Mouse (Mus musculus) olfactory bulb, adult 2 months (tissue): ENCODE data around the gene Cradd. TPM values are rescaled to one million over a fixed set of nuclear protein-coding genes. Genes with fewer than 3 reads are reported as not detected.

Source experiments
- H3K27ac ChIP-seq: fragments of 200-500 bp; 2 replicates; pipeline ENCODE4 v1.5.1; 2012; ENCODE audit warnings: low read depth, low read length; ENCODE audit not compliant: insufficient read depth
- H3K4me1 ChIP-seq: fragments of 200-500 bp; 2 replicates; pipeline ENCODE4 v1.6.1; 2012; ENCODE audit warnings: low read length; ENCODE audit not compliant: control insufficient read depth, insufficient read depth
- H3K4me3 ChIP-seq: fragments of 200-500 bp; 2 replicates; pipeline ENCODE4 v1.5.1; 2012; ENCODE audit warnings: mild to moderate bottlenecking, low read depth, low read length, moderate library complexity; ENCODE audit not compliant: insufficient read depth
- CTCF ChIP-seq: fragments of 200-500 bp; IDR thresholded peaks from 2 replicates; pipeline ENCODE4 v1.5.1; 2012; ENCODE audit warnings: low read depth, mild to moderate bottlenecking, low read length, moderate library complexity; ENCODE audit not compliant: insufficient read depth
- POLR2A ChIP-seq: fragments of 200-500 bp; IDR thresholded peaks from 2 replicates; pipeline ENCODE4 v1.6.1; 2012; ENCODE audit warnings: mild to moderate bottlenecking, low read depth, low read length, moderate library complexity; ENCODE audit not compliant: insufficient read depth
- WGBS: fragments of 180-500 bp; shearing (Covaris S2); methylation state at CpG from one replicate; pipeline ENCODE4 v1.1.7; 2018; 5-methylcytosine and 5-hydroxymethylcytosine counted together
- polyA plus RNA-seq: library from polyadenylated mRNA; stranded (reverse); fragments of >200 nt; gene quantifications from 2 replicates; pipeline ENCODE4 v1.2.4, GENCODE M21; 2012; ENCODE audit warnings: low replicate concordance; ENCODE audit not compliant: missing spikeins, insufficient read depth, insufficient read length

Gene Cradd
- polyA plus RNA-seq, 1 experiment, result not detected

DNA sequence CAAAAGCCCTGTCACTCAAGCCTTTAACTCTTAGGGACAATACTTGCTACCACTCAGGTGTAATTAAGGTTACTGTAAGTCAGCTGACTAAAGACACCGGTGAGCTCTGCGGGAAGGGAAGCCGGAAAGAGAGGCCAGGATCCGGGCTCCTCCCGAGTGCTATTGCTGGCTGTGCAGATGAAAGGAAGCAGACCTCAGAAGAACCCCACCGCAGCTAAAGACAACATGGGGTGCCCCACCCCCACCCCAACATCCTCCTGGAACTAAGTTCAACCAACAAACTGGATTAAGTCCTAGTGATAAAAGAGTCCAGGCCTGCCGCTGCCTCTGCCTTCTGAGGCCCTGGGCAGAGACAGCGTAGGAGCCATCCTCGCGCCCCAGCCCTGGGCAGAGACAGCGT, 61.5 kb downstream of the Cradd start:
- Histone ChIP-seq H3K4me1 (peaks cover 8% of the 10 kb centered on the region), H3K27ac (no peak overlapping the region), H3K4me3 (no peak overlapping the region)
- 87% methylated on average over 11 of the region's 11 CpGs for WGBS
- TF ChIP-seq POLR2A, result no peak
- TF ChIP-seq CTCF, result no peak

DNA sequence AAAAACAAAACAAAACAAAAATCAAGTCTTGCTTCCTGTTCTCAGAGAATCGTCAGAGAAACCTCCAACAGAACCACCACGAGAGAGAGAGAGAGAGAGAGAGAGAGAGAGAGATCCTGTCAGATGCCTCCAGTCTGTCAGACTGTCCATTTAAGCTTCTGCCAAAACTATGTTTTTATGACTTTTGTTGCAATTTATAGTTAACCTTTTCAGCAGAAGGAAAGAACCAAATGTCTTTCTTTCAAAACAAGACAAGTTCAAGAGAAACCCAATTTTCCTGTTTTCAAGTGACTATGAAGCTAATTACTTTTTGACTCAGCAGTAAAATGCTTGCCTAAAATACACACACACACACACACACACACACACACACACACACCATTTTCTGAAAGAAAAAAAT, 62.7 kb downstream of the Cradd start:
- Histone ChIP-seq H3K4me1 (peaks cover 8% of the 10 kb centered on the region), H3K27ac (no peak overlapping the region), H3K4me3 (no peak overlapping the region)
- WGBS, result 77% methylated on average over 2 of the region's 2 CpGs
- TF ChIP-seq POLR2A, result no peak

DNA sequence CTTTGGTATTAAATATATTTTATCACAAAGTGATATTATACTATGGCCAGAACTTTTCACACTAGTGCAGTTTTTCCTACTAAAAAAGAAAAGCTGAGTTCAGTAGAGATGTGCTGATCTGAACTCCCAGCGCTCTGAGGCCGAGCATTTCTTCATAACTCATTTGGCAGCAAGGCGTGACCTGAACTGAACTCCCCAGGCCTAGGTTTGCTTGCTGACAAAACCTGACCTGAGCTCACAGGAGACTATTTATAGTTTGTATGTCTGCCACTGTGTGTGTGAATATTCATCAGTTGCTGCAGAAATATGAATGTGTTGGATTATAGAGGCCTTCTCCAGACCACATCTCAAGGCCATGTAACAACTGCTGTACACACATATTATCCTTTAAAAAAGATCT, 63.5 kb downstream of the Cradd start:
- TF ChIP-seq CTCF (no peak), POLR2A (no peak)
- Histone ChIP-seq H3K27ac (no peak overlapping the region), H3K4me3 (no peak overlapping the region), H3K4me1 (peaks cover 8% of the 10 kb centered on the region)
- WGBS, result 88% methylated on average over 3 of the region's 3 CpGs

DNA sequence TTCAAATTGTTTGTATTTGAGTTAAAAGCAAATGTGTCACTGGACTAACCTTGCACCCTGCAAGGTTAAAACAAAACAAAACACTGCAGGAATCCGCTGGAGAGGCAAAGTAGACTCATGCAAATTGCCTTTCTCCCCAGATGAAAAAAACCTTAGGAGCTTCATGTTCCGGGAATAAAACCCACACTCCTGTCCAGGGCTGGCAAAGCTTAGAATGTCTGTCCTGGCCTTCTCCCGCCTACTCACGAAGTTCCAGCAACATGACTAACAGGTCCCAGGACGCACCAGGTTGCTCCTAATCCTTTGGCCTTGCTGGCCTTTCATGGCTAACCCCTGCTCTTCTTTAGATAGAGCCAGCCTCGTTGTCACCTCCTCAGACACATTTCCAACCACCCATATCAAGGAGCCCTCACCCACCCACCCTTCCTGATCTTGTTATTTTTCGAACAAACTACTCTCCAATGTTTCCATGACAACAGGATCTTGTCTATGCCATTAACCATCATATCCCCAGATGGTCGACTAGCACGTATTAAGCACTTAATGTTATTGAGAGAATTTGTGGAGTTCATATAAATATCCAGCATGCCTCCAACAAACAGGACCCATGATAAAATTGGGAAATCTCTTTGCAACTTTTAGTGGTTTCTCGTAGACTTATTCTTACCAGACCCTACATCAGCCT, 65.3 kb downstream of the Cradd start:
- TF ChIP-seq POLR2A (no peak), CTCF (no peak)
- no peak overlapping the region for H3K4me3 ChIP-seq
- H3K27ac ChIP-seq, result no peak overlapping the region
- H3K4me1 ChIP-seq, result peaks cover 9% of the 10 kb centered on the region
- 67% methylated on average over 10 of the region's 10 CpGs for WGBS

DNA sequence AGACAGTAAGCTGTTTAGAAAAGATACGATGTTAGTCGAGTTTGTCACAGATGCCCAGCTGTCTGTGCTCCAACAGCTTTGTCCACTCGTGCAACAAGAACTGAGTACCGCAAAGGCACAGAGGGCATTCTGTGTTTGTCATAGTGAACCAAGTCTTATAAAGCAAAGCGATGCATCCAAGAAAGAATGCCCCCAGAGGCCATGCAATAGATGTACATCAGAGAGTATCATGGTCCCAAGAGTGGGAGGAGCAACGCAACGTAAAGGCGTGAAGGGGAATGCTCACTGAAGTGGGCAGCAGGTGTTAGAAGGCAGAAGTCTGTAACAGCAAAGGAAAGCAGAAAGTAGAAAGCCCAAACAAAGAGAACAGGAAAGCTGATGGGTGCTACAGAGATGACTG, 66.0 kb downstream of the Cradd start:
- Histone ChIP-seq H3K27ac (no peak overlapping the region), H3K4me1 (peaks cover 9% of the 10 kb centered on the region), H3K4me3 (no peak overlapping the region)
- TF ChIP-seq CTCF, result no peak
- TF ChIP-seq POLR2A, result no peak
- WGBS, result 71% methylated on average over 8 of the region's 8 CpGs

DNA sequence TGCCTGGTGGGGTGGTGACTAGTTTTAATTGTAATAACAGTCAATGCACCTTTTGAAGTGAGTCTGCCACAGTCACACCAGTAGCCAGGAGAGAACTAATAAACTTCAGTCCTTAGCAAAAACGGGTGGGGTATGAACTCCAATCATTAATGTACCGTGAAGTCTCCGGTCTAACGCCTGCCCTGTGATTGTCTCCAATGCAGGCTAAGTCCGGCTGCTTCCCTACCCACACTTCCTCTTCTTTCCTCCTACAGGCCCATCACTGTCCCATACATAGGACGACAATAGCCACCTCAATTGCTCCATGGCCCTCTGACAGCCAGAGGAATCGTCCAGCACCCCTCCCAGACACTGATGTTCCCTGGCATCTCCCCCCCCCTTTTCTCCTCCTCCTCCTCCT, 67.8 kb downstream of the Cradd start:
- no peak overlapping the region for H3K27ac ChIP-seq
- peaks cover 5% of the 10 kb centered on the region for H3K4me1 ChIP-seq
- H3K4me3 ChIP-seq, result no peak overlapping the region
- 66% methylated on average over 7 of the region's 7 CpGs for WGBS
- TF ChIP-seq CTCF, result no peak
- no peak for TF ChIP-seq POLR2A

DNA sequence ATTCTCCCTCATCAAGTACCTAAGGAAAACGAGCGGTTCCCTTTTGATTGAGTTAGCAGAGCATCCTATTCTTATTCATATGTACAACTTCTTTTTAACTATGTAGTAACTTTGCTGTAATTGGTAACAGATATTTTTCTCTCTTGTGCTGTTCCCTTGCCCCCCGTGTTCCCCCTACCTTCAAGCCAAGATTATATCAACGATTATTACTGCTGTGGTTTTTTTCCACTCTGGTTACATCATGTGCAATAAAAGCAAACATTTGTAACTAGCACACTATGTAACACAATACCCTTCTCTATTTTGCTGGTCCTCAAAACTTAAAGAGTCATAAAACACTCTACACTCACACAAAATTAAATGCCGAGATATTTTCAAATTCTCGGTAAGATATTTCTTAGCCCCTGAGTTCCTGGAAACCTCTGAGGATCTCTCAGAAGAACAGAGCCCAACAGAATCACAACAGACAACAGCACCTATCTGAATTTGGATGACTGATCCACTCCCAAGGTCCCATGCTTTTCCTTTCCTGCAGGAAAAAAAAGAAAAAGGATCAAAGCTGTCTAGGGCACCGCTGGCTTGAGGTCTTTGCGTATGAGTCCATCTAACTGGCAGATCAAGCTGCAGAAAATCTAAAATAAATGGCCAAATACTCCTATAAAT, 68.8 kb downstream of the Cradd start:
- 61% methylated on average over 8 of the region's 8 CpGs for WGBS
- TF ChIP-seq POLR2A, result no peak
- no peak for TF ChIP-seq CTCF
- Histone ChIP-seq H3K4me3 (no peak overlapping the region), H3K27ac (no peak overlapping the region), H3K4me1 (peaks cover 5% of the 10 kb centered on the region)

DNA sequence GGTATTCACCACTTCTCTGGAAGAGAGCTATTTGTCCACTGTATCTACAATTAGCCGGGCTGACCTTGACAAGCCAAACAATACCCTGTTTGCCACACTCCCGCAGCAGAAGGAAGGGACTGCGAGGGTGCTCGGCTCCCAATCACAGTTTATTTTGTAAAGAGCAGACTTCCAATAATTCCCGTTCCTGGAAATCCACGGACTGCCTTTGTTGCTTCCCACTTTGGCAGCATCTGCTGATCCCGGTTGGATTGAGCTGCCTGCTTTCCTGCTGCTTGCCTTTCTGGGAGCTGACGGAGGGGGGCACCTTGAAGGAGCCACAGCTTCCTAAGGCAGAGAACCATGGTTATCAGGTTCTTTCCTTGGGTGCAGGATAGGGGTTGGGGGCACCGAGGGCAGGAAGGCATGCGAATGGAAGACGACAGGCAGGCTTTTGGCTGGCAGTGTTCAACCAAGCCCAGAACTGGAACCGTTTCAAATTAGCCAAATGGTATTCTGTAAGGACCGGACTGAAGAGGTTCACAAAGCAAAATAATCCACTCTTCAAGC, 69.4 kb downstream of the Cradd start:
- Histone ChIP-seq H3K27ac (no peak overlapping the region), H3K4me1 (peaks cover 5% of the 10 kb centered on the region), H3K4me3 (peak overlapping the region; percentile 7; the same call in 1 of the 2 replicates)
- TF ChIP-seq POLR2A, result no peak
- no peak for TF ChIP-seq CTCF
- WGBS, result 28% methylated on average over 13 of the region's 13 CpGs

DNA sequence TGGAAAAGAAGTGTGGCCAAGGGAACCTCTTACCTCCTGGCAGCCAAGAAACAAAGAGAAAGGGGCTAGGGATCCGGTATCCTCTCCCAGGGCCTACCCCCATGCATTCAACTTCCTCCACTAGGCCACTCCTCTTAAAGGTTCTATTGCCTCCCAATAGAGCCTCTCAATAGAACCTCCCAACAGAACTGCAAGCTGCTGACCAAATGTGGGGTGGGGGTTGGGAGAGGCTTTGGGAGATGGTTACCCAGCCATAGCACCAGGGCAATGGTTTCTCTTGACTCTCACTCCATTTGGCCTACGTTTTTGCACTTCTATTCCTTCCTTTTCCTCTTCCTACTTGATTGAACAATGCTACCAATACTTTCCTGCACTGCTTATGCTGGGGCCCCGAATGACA, 69.9 kb downstream of the Cradd start:
- WGBS, result 53% methylated on average over 3 of the region's 3 CpGs
- peaks cover 5% of the 10 kb centered on the region for H3K4me1 ChIP-seq
- TF ChIP-seq CTCF, result no peak
- TF ChIP-seq POLR2A, result no peak
- H3K27ac ChIP-seq, result no peak overlapping the region
- no peak overlapping the region for H3K4me3 ChIP-seq

DNA sequence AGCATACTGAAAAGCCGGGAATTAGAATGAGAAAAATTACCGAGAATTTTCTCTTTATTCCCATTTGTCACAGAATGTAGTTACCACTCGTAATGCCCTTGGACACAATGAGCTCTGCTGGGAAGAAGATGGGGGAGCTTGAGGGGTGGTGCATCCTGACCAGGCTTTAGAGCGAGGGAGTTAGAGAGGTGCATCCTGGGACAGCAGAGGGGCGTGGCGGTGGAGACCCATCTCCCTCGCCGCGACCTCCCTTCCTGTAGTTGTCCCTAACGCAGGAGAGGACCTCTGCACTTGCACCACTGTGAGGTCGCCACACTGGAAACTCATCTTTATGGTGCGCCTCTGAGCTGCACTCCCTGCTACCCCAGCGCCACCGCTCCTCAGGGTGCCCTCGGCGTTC, 72.3 kb downstream of the Cradd start:
- 89% methylated on average over 16 of the region's 16 CpGs for WGBS

More for the DNA sequence above, 72.3 kb downstream of the Cradd start:
- H3K4me3 ChIP-seq, result no peak overlapping the region
- TF ChIP-seq POLR2A (no peak), CTCF (no peak)
- H3K27ac ChIP-seq, result no peak overlapping the region
- peaks cover 5% of the 10 kb centered on the region for H3K4me1 ChIP-seq
